Mouse (Mus musculus) heart, embryonic 16.5 days (tissue): ENCODE measurements around the gene Nuak1. TPM values are rescaled to one million over a fixed set of nuclear protein-coding genes. Genes with fewer than 3 reads are reported as not detected.

Source experiments
- ATAC-seq: fragments of 200-750 bp; cut with Nextera tagmentation; replicated peaks from 2 replicates; pipeline ENCODE4 v1.8.0; 2017; ENCODE audit warnings: moderate number of reproducible peaks; ENCODE audit not compliant: insufficient read depth, low FRiP score; ENCODE audit errors: extremely low read depth
- H3K27ac ChIP-seq: fragments of 300-500 bp; sonication (generic); 2 replicates; pipeline ENCODE4 v1.5.1; 2014; ENCODE audit warnings: mild to moderate bottlenecking, low read length, control low read depth, moderate library complexity
- H3K27me3 ChIP-seq: fragments of 300-500 bp; sonication (generic); 2 replicates; pipeline ENCODE4 v1.6.1; 2014; ENCODE audit warnings: low read length, mixed read lengths; ENCODE audit not compliant: control insufficient read depth, insufficient read depth
- H3K36me3 ChIP-seq: fragments of 300-500 bp; sonication (generic); 2 replicates; pipeline ENCODE4 v1.6.1; 2014; ENCODE audit not compliant: control insufficient read depth, insufficient read depth
- H3K4me1 ChIP-seq: fragments of 300-500 bp; sonication (generic); 2 replicates; pipeline ENCODE4 v1.6.1; 2014; ENCODE audit warnings: low read length, mixed read lengths; ENCODE audit not compliant: control insufficient read depth, insufficient read depth
- H3K4me2 ChIP-seq: fragments of 300-500 bp; sonication (generic); 2 replicates; pipeline ENCODE4 v1.6.1; 2014; ENCODE audit warnings: low read depth, mild to moderate bottlenecking, control low read depth, low read length
- H3K4me3 ChIP-seq: fragments of 300-500 bp; sonication (generic); 2 replicates; pipeline ENCODE4 v1.5.1; 2014; ENCODE audit warnings: mild to moderate bottlenecking, control low read depth, low read length
- H3K9ac ChIP-seq: fragments of 300-500 bp; sonication (generic); 2 replicates; pipeline ENCODE4 v1.6.1; 2014; ENCODE audit warnings: low read length, control low read depth
- H3K9me3 ChIP-seq: fragments of 300-500 bp; sonication (generic); replicated peaks from 2 replicates; pipeline ENCODE4 v1.6.1; 2016; ENCODE audit warnings: low read length; ENCODE audit not compliant: control insufficient read depth
- WGBS: fragments of 180-500 bp; shearing (Covaris S2); extraction: QIAGEN DNeasy Blood & Tissue Kit; methylation state at CpG from one replicate; pipeline ENCODE4 v1.1.7; 2014; 5-methylcytosine and 5-hydroxymethylcytosine counted together
- polyA plus RNA-seq: library from polyadenylated mRNA; unstranded; fragments of >200 nt; fragmentation: Nextera tagmentation; extraction: Ambion mirVana; gene quantifications from 2 replicates; pipeline ENCODE4 v1.2.1, GENCODE M21; 2015

Gene Nuak1
- polyA plus RNA-seq, 1 experiment from 2014 or later: 3.0 TPM

GRCm38 (mm10) chr10:84480146-84480545 lies 39.7 kb upstream of the Nuak1 start:
- Histone ChIP-seq H3K9ac (no peak overlapping the region), H3K4me1 (peaks cover 13% of the 10 kb centered on the region), H3K9me3 (no peaks in the 10 kb centered on the region), H3K27ac (peak overlapping the region; percentile 84; the same call in 1 of the 2 replicates), H3K27me3 (no peaks in the 10 kb centered on the region), H3K36me3 (no peaks in the 10 kb centered on the region), H3K4me2 (no peak overlapping the region), H3K4me3 (no peak overlapping the region)
- no peak for ATAC-seq
- WGBS: 88% methylated on average over 4 of the region's 4 CpGs

GRCm38 (mm10) chr10:84477613-84478076 lies 37.2 kb upstream of the Nuak1 start:
- Histone ChIP-seq H3K4me2 (no peak overlapping the region), H3K9ac (no peak overlapping the region), H3K9me3 (no peaks in the 10 kb centered on the region), H3K4me3 (no peak overlapping the region), H3K36me3 (no peaks in the 10 kb centered on the region), H3K27ac (no peak overlapping the region), H3K27me3 (no peaks in the 10 kb centered on the region), H3K4me1 (peaks cover 13% of the 10 kb centered on the region)
- 33% methylated on average over 3 of the region's 3 CpGs for WGBS
- ATAC-seq: no peak

GRCm38 (mm10) chr10:84477045-84477612 lies 36.7 kb upstream of the Nuak1 start:
- Histone ChIP-seq H3K27me3 (no peaks in the 10 kb centered on the region), H3K9me3 (no peaks in the 10 kb centered on the region), H3K36me3 (no peaks in the 10 kb centered on the region), H3K4me1 (peaks cover 13% of the 10 kb centered on the region), H3K4me2 (no peak overlapping the region), H3K4me3 (no peak overlapping the region), H3K9ac (no peak overlapping the region), H3K27ac (no peak overlapping the region)
- no peak for ATAC-seq
- 78% methylated on average over 4 of the region's 4 CpGs for WGBS

GRCm38 (mm10) chr10:84467555-84468164 lies 27.3 kb upstream of the Nuak1 start:
- no peak for ATAC-seq

GRCm38 (mm10) chr10:84465511-84465910 lies 25.1 kb upstream of the Nuak1 start:
- ATAC-seq: peak; percentile 81; the same call in 1 of the 2 replicates
- no peaks in the 10 kb centered on the region for H3K27me3 ChIP-seq
- no peaks in the 10 kb centered on the region for H3K9me3 ChIP-seq
- peak overlapping the region; percentile 30 for H3K27ac ChIP-seq
- no peak overlapping the region for H3K9ac ChIP-seq
- no peak overlapping the region for H3K4me2 ChIP-seq
- H3K4me1 ChIP-seq: peaks cover 8% of the 10 kb centered on the region
- no peak overlapping the region for H3K4me3 ChIP-seq
- WGBS: 32% methylated on average over 4 of the region's 4 CpGs
- H3K36me3 ChIP-seq: no peaks in the 10 kb centered on the region

More at GRCm38 (mm10) chr10:84467555-84468164, 27.3 kb upstream of the Nuak1 start:
- Histone ChIP-seq H3K9ac (no peak overlapping the region), H3K36me3 (no peaks in the 10 kb centered on the region), H3K4me3 (no peak overlapping the region), H3K4me2 (no peak overlapping the region), H3K27ac (no peak overlapping the region), H3K27me3 (no peaks in the 10 kb centered on the region), H3K9me3 (no peaks in the 10 kb centered on the region), H3K4me1 (peaks cover 8% of the 10 kb centered on the region)
- WGBS: 51% methylated on average over 6 of the region's 6 CpGs

GRCm38 (mm10) chr10:84460420-84461101 lies 20.2 kb upstream of the Nuak1 start:
- Histone ChIP-seq H3K9ac (no peak overlapping the region), H3K27me3 (0 out of 2 replicates have a peak, but pooled peaks cover 2% of the 10 kb centered on the region), H3K9me3 (no peaks in the 10 kb centered on the region), H3K36me3 (no peaks in the 10 kb centered on the region), H3K4me1 (peaks cover 10% of the 10 kb centered on the region), H3K4me2 (no peak overlapping the region), H3K27ac (no peak overlapping the region), H3K4me3 (no peak overlapping the region)
- WGBS: 65% methylated on average over 8 of the region's 8 CpGs
- ATAC-seq: no peak

- H3K4me3 ChIP-seq: no peak overlapping the region
- H3K4me1 ChIP-seq: peaks cover 4% of the 10 kb centered on the region; the same call in 1 of the 2 replicates
- ATAC-seq: no peak
- 0 out of 2 replicates have a peak, but pooled peaks cover 2% of the 10 kb centered on the region for H3K27me3 ChIP-seq
- no peaks in the 10 kb centered on the region for H3K36me3 ChIP-seq
- no peak overlapping the region for H3K9ac ChIP-seq
- no peak overlapping the region for H3K4me2 ChIP-seq
- no peaks in the 10 kb centered on the region for H3K9me3 ChIP-seq
- WGBS: 79% methylated on average over 5 of the region's 5 CpGs
- H3K27ac ChIP-seq: no peak overlapping the region
Measured at GRCm38 (mm10) chr10:84458094-84458493, 17.7 kb upstream of the Nuak1 start.

- Histone ChIP-seq H3K4me2 (no peak overlapping the region), H3K27ac (no peak overlapping the region)
Measured at GRCm38 (mm10) chr10:84457539-84457938, 17.1 kb upstream of the Nuak1 start.

More at GRCm38 (mm10) chr10:84457539-84457938, 17.1 kb upstream of the Nuak1 start:
- Histone ChIP-seq H3K9me3 (no peaks in the 10 kb centered on the region), H3K4me1 (peaks cover 4% of the 10 kb centered on the region; the same call in 1 of the 2 replicates), H3K4me3 (no peak overlapping the region), H3K27me3 (0 out of 2 replicates have a peak, but pooled peaks cover 2% of the 10 kb centered on the region), H3K9ac (no peak overlapping the region), H3K36me3 (no peaks in the 10 kb centered on the region)
- 80% methylated on average over 9 of the region's 9 CpGs for WGBS
- no peak for ATAC-seq
